Mouse (Mus musculus) lung, embryonic 15.5 days (tissue): ENCODE data around the gene Fzr1. TPM values are rescaled to one million over a fixed set of nuclear protein-coding genes. Genes with fewer than 3 reads are reported as not detected.

Experiments
- ATAC-seq: fragments of 200-750 bp; cut with Nextera tagmentation; 2 replicates; pipeline ENCODE4 v1.8.0; 2017; ENCODE audit warnings: moderate number of reproducible peaks, borderline replicate concordance; ENCODE audit not compliant: low FRiP score, low TSS enrichment; ENCODE audit errors: extremely low read depth
- H3K27ac ChIP-seq: fragments of 300-500 bp; sonication (generic); 2 replicates; pipeline ENCODE4 v1.5.1; 2015; ENCODE audit warnings: moderate library complexity, mild to moderate bottlenecking, inconsistent platforms
- H3K27me3 ChIP-seq: fragments of 300-500 bp; sonication (generic); 2 replicates; pipeline ENCODE4 v1.6.1; 2015; ENCODE audit warnings: inconsistent platforms
- H3K36me3 ChIP-seq: fragments of 300-500 bp; sonication (generic); 2 replicates; pipeline ENCODE4 v1.6.1; 2015; ENCODE audit warnings: inconsistent platforms
- H3K4me1 ChIP-seq: fragments of 300-500 bp; sonication (generic); 2 replicates; pipeline ENCODE4 v1.6.1; 2015; ENCODE audit warnings: inconsistent platforms
- H3K4me2 ChIP-seq: fragments of 300-500 bp; sonication (generic); 2 replicates; pipeline ENCODE4 v1.6.1; 2015; ENCODE audit warnings: inconsistent platforms, mild to moderate bottlenecking, moderate library complexity
- H3K4me3 ChIP-seq: fragments of 300-500 bp; sonication (generic); 2 replicates; pipeline ENCODE4 v1.5.1; 2015; ENCODE audit warnings: mild to moderate bottlenecking, inconsistent platforms
- H3K9ac ChIP-seq: fragments of 300-500 bp; sonication (generic); 2 replicates; pipeline ENCODE4 v1.6.1; 2015; ENCODE audit warnings: inconsistent platforms
- H3K9me3 ChIP-seq: fragments of 300-500 bp; sonication (generic); 2 replicates; pipeline ENCODE4 v1.6.1; 2016; ENCODE audit warnings: inconsistent platforms
- WGBS: fragments of 180-500 bp; shearing (Covaris S2); methylation state at CpG from one replicate; pipeline ENCODE4 v1.1.7; 2015; 5-methylcytosine and 5-hydroxymethylcytosine counted together
- polyA plus RNA-seq: library from polyadenylated mRNA; unstranded; fragments of >200 nt; fragmentation: Nextera tagmentation; extraction: Ambion mirVana; gene quantifications from 2 replicates; pipeline ENCODE4 v1.2.1, GENCODE M21; 2015

Fzr1 gene
- polyA plus RNA-seq, 1 experiment from 2014 or later = 110 TPM

DNA sequence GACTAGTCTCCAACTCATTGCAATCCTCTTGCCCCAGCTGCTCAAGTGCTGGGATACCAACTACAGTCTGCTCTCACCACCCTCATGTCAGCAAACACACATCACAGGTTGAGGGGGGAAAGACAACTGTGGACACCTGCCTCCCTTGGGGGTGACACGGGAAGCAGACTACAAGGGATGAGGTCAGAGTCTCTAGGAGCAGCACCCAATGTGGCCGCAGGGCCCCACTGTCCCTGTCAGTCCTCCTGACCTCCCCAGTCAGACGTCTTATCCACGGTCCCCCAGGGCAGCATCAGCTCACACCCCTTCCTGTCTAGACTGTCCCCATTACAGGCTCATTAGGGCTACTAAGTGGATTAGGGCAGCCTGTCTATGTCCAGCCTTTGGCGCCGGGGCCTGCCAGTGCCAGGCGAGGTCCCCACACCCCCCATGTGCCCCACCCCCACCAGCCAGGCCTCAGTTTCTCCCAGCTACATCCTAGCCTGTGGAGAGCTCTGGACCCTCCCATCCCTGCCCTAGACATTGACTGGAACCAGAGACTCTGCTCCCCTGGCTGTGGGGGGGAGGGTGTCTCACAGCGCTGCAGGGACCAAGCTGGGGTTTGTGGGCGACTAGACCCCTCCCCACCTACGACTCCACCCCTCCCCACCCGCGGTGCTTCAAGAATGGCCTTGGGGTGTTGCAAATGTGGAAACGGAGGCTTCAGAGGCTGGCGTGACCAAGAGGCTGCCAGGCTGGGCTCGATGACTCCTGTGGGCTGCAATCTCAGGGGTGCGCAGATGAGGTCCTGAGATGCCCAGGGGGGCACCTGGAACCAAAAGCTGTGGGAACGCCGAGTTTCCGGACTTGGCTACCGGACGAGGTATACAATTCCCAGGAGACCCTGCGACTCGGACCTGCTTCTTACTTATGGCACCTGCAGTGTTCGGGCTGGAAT, 28.5 kb upstream of the Fzr1 start:
- H3K9me3 ChIP-seq = no peaks in the 10 kb centered on the region
- H3K9ac ChIP-seq = peak overlapping the region; percentile 25; the same call in 1 of the 2 replicates
- H3K36me3 ChIP-seq = peaks cover 36% of the 10 kb centered on the region
- H3K27ac ChIP-seq = peak overlapping the region; percentile 37; the same call in 1 of the 2 replicates
- peaks cover 76% of the 10 kb centered on the region for H3K4me1 ChIP-seq
- H3K4me2 ChIP-seq = peak overlapping the region; percentile 43
- 44% methylated on average over 24 of the region's 24 CpGs for WGBS
- no peak for ATAC-seq
- H3K27me3 ChIP-seq = no peaks in the 10 kb centered on the region
- H3K4me3 ChIP-seq = peak overlapping the region; percentile 31

DNA sequence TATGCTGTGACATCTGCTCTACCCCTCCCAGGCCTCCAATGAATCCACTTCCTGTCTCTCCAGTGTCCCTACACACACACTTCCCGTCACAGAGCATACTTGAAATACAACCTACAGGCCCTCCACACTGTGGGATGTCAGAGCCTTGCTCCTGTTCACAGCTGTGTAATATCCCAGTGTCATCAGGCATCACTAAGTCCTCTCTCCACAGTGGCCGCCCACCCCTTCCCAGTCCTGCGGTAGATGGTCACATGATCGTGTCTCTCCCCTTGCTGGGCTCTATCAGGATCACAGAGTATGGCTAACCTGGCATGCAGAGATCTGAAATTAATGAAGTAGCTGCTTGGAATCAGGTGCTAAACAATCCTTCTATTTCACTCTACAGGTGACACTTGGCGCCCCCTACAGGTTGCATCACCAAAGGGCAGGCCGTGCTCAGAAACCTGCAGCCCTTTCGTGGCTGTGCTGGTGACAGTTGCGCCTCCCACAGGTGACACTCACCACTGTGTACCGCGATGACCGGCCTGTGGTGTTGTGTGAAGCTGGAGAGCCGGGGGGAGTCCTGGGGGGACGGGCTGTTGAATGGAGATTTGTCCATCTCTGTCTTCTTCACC, 27.4 kb upstream of the Fzr1 start:
- Histone ChIP-seq H3K9ac (no peak overlapping the region), H3K27me3 (no peaks in the 10 kb centered on the region), H3K27ac (0 out of 2 replicates have a peak overlapping the region, but pooled peaks have one; percentile 25), H3K4me2 (no peak overlapping the region), H3K36me3 (peaks cover 37% of the 10 kb centered on the region), H3K4me1 (peaks cover 75% of the 10 kb centered on the region), H3K4me3 (no peak overlapping the region), H3K9me3 (no peaks in the 10 kb centered on the region)
- 50% methylated on average over 13 of the region's 13 CpGs for WGBS
- ATAC-seq = no peak

DNA sequence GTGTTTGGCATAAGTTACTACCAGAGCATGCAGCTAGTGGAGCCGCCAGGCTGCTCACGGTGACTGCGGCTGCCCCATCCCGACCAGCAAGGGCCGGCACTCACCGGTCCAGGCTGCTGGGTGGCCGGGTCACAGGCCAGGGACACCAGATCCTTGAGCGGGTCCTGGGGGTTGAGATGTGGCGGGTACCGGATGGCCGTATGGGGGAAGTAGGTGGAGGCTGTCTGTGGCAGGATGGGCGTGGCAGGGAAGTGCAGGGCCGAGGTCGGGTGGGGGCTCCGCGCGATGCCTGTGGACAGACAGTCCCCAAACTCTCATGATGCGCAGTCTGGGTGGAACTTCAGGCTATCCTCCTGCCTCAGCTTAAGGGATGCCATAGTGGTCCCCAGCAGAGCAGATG, 26.4 kb upstream of the Fzr1 start:
- Histone ChIP-seq H3K36me3 (peaks cover 46% of the 10 kb centered on the region), H3K4me3 (no peak overlapping the region), H3K9me3 (no peaks in the 10 kb centered on the region), H3K9ac (no peak overlapping the region), H3K27me3 (no peaks in the 10 kb centered on the region), H3K4me2 (no peak overlapping the region), H3K4me1 (peaks cover 65% of the 10 kb centered on the region), H3K27ac (peak overlapping the region; percentile 20; the same call in 1 of the 2 replicates)
- 61% methylated on average over 18 of the region's 18 CpGs for WGBS
- ATAC-seq = no peak

DNA sequence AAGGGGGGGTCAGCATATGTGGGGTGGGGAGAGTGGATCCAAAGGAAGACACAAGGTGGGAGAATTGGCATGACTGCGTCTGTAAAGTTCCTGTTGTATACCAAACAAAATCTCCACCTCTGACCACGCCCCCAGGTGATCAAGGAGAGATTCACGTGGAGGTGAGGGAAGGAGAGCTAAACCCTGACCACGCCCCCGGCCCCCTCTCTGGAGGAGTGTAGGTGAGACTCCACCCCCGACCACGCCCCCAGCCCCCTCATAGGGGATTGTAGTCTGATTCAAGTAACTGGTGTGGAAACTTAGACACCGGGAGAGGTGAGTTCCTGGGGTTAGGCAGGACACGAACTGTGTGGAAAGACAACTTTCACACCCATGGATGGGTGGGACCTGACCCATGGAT, 25.8 kb upstream of the Fzr1 start:
- Histone ChIP-seq H3K4me2 (no peak overlapping the region), H3K27me3 (no peaks in the 10 kb centered on the region), H3K9me3 (no peaks in the 10 kb centered on the region), H3K4me1 (peaks cover 59% of the 10 kb centered on the region), H3K27ac (no peak overlapping the region), H3K9ac (no peak overlapping the region), H3K4me3 (no peak overlapping the region), H3K36me3 (peaks cover 53% of the 10 kb centered on the region)
- no peak for ATAC-seq
- WGBS = 41% methylated on average over 9 of the region's 9 CpGs

DNA sequence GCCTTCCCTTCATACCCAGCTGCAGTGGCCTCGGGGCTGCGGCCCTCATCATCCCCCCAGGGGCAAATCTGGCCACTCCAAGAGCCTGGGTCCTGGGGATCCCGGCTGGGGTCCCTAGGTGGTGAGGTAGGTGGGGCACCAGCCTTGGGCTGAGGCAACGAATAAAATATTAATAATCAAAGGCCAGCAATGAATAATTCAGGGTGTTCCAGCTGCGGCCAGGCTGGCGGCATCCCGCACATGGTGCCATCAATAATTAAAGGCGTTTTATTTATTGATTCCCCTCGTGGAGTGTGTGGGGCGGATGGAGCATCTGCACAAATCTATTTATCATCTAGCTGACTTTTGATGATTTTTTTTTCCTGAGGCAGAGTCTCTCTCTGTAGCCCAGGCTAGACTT, 25.2 kb upstream of the Fzr1 start:
- no peak overlapping the region for H3K4me3 ChIP-seq
- no peaks in the 10 kb centered on the region for H3K27me3 ChIP-seq
- H3K27ac ChIP-seq = peak overlapping the region; percentile 87
- H3K36me3 ChIP-seq = peaks cover 53% of the 10 kb centered on the region
- H3K4me2 ChIP-seq = no peak overlapping the region
- H3K9ac ChIP-seq = no peak overlapping the region
- H3K9me3 ChIP-seq = no peaks in the 10 kb centered on the region
- no peak for ATAC-seq
- 69% methylated on average over 10 of the region's 10 CpGs for WGBS
- H3K4me1 ChIP-seq = peaks cover 54% of the 10 kb centered on the region

DNA sequence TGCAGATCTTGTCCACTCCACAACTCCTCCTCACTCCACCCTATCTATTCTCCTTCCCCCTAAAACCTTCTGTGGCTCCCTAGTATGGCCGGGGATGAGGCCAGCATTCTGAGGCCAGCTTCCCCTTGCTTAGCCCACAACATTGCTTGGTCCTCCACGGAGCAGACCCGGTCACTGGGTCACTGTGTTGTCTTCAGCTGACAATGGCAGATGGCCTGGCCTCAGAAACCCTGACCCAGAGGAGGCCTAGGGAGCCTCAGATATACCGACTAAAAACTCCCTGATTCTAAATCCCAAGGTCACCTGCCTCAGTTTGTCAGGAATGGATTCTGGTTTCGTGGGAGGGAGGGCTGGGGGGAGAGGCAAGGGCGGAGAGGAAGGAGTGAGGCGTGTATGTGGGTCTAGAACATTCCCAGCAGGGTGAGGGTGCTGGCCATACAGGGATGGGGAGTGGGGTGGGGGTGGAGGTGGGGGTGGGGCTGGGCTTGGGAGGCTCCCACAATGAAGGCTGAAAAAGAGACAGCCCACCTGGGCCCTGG, 24.0 kb upstream of the Fzr1 start:
- Histone ChIP-seq H3K4me1 (peaks cover 41% of the 10 kb centered on the region), H3K9ac (no peak overlapping the region), H3K9me3 (no peaks in the 10 kb centered on the region), H3K4me2 (peak overlapping the region; percentile 44), H3K27ac (peak overlapping the region; percentile 87), H3K27me3 (no peaks in the 10 kb centered on the region), H3K4me3 (no peak overlapping the region), H3K36me3 (peaks cover 50% of the 10 kb centered on the region)
- WGBS = 22% methylated on average over 7 of the region's 7 CpGs
- no peak for ATAC-seq

DNA sequence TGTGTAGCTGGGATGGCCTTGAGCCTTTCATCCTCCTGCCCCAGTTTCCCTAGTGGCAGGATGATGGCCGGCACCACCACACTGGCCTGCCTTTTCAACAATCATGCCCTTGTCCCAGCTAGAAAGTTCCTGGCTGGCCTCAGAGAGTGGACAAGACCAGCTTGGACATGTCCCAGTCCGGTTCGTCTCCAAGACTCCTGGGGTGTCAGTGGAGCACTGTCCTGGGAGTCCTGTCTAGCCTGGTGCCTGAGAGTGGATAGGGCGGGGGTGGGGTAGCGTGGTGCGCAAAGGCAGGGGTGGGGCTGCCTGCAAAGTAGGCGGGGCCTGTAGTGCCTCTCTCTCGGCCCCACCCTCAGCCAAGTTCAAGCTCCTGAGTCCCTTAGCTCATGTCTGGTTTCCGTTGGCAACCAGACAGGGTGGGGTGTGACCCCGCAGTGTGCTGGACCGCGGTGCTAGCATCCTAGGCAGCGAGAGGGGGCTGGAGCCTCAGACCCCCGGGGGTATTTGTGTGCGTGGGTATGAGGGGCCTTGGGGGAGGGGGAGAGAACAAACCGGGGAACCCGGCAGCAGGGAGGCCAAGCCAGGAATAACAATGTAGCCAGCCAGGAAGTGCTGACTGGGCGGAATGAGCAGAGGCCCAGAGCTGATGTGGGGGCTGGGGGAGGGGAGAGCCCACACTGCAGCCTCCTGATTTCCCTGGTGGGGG, 23.4 kb upstream of the Fzr1 start:
- H3K4me2 ChIP-seq = peak overlapping the region; percentile 44
- peak overlapping the region; percentile 22 for H3K4me3 ChIP-seq
- 5% methylated on average over 18 of the region's 18 CpGs for WGBS
- peaks cover 35% of the 10 kb centered on the region for H3K4me1 ChIP-seq
- peaks cover 43% of the 10 kb centered on the region for H3K36me3 ChIP-seq
- H3K27ac ChIP-seq = peak overlapping the region; percentile 87
- no peaks in the 10 kb centered on the region for H3K9me3 ChIP-seq
- ATAC-seq = peak; percentile 80
- no peak overlapping the region for H3K9ac ChIP-seq
- H3K27me3 ChIP-seq = no peaks in the 10 kb centered on the region

DNA sequence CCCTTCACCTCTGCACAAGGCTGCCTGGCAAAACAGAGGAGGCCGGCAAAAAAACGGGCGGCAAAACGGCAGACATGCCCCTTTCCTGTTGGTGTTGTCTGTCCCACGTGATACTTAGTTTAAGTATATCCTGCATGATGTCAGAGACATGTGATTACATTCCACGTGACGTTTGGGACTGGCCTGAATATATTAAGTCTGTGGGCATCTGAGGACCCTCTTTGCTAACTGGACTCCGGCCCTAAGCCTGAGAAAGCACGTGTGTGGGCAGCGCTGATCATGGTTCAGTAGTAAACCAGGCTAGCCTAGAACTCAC, 22.8 kb upstream of the Fzr1 start:
- Histone ChIP-seq H3K4me3 (no peak overlapping the region), H3K9ac (no peak overlapping the region), H3K9me3 (no peaks in the 10 kb centered on the region), H3K4me2 (no peak overlapping the region; the same call in 1 of the 2 replicates), H3K4me1 (peaks cover 35% of the 10 kb centered on the region), H3K27ac (peak overlapping the region; percentile 87), H3K27me3 (no peaks in the 10 kb centered on the region), H3K36me3 (peaks cover 39% of the 10 kb centered on the region)
- ATAC-seq = no peak
- 33% methylated on average over 10 of the region's 10 CpGs for WGBS

DNA sequence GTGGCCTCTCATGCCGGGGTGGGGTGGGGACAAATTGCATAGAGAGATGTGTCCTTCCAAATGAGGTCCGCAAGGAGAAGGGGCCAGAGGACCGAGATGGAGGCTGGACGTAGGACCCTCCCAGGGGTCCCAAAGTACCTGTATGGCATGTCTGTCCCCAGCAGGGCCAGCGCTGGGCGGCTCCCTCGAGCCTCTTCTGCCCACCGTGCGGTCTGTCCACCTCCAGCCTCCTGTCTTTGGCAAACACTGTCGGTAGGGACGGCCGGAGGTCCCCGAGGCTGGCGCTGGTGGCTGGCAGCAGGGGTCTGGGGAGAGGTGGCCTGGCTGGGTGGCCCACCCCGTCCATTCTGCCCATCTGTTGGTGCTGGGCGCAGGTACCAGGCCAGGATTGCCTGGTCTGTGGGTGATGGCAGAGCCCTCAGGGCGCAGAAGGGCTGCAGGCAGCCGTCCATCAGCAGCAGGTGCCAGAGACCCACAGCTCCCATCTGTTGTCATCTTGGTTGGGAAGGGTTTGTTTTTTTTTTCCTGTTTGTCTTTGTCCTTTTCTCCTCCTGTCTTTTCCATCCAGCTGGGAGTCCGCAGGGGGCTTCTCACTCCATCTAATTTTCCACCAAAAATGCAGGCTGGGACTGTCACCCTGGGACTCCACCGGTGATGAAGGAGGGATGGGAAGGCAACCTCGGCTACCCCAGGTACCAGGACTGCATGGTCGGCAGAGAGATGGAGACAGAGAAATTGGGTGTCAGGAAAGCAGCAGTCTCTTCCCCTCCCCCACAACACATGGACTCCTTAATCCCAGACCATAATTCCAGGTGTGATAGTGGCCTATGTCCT, 22.3 kb upstream of the Fzr1 start:
- no peak for ATAC-seq
- Histone ChIP-seq H3K4me3 (no peak overlapping the region), H3K9ac (no peak overlapping the region), H3K4me1 (peaks cover 35% of the 10 kb centered on the region), H3K27me3 (no peaks in the 10 kb centered on the region), H3K9me3 (no peaks in the 10 kb centered on the region), H3K36me3 (peaks cover 34% of the 10 kb centered on the region), H3K27ac (no peak overlapping the region), H3K4me2 (no peak overlapping the region)
- WGBS = 57% methylated on average over 22 of the region's 22 CpGs

DNA sequence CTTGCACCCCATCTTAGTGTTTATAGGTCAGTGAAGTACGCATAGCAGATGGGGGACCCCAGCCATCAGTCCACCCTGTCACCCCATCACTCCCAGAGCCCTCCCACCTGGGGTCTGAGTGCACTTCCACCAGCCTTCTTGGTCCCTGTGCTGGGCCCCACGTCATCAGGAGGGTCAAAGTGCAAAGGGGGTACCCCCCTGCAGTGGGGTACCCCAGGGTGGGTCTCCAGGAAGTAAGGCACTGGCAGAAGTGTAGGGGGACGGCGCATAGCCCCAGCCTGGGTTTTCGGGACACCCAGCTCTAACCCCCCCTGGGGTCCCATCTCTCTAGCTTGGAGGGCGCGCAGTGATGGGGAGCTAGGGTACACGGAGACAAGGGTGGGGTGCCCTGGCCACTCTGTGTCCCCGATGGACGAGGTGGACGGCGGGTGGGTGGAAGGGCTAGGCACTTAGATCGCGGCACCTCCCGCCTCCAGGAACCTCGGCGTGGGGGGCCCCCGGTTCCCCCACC, 21.5 kb upstream of the Fzr1 start:
- WGBS = 79% methylated on average over 18 of the region's 18 CpGs
- no peaks in the 10 kb centered on the region for H3K27me3 ChIP-seq
- no peak overlapping the region for H3K4me2 ChIP-seq
- ATAC-seq = no peak
- H3K4me3 ChIP-seq = no peak overlapping the region
- H3K4me1 ChIP-seq = peaks cover 33% of the 10 kb centered on the region
- no peaks in the 10 kb centered on the region for H3K9me3 ChIP-seq
- no peak overlapping the region for H3K27ac ChIP-seq
- peaks cover 31% of the 10 kb centered on the region for H3K36me3 ChIP-seq
- H3K9ac ChIP-seq = no peak overlapping the region

DNA sequence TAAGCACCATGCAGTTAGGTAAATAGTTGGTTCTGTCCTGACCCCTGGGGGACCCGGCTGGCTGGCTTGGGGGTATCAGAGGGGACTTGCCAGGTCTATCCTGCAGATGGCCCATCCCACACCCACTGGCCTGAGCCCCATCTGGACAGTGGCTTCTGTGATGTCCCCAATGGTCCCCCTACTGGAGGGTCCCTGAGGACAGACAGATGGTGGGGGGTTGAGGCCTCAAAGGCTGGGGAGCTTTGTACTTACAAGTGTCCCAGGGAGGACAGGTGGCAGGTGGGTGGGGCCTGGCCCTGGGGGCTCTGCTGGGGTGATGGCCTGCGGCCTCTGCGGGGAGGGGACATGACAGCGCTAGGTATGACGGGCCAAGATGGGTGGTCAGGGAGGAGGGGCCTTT, 21.0 kb upstream of the Fzr1 start:
- Histone ChIP-seq H3K4me1 (peaks cover 28% of the 10 kb centered on the region), H3K4me2 (no peak overlapping the region), H3K27ac (no peak overlapping the region), H3K9ac (no peak overlapping the region), H3K27me3 (no peaks in the 10 kb centered on the region), H3K36me3 (peaks cover 26% of the 10 kb centered on the region), H3K4me3 (no peak overlapping the region), H3K9me3 (no peaks in the 10 kb centered on the region)
- 67% methylated on average over 5 of the region's 5 CpGs for WGBS
- no peak for ATAC-seq
